Mouse (Mus musculus): ENCODE measurements around the gene Slc25a21. TPM values are rescaled to one million over a fixed set of nuclear protein-coding genes. Genes with fewer than 3 reads are reported as not detected.

Slc25a21 gene
- polyA plus RNA-seq, 1 experiment, result 9.5 TPM

- Histone ChIP-seq H3K27ac (ENCODE audit: control insufficient read depth, insufficient read depth, low read depth, low read length, poor library complexity) (no peak overlapping the region), H3K4me1 (ENCODE audit: control insufficient read depth, insufficient read depth, low read length) (no peaks in the 10 kb centered on the region), H3K4me3 (replicated peaks; ENCODE audit: control insufficient read depth, low read depth, low read length) (no peak overlapping the region)
- TF ChIP-seq CTCF (IDR thresholded peaks at IDR 0.05; ENCODE audit: control insufficient read depth, insufficient read depth, low read length), result no peak
- TF ChIP-seq POLR2A (IDR thresholded peaks at IDR 0.05; ENCODE audit: borderline replicate concordance, control insufficient read depth, low read depth, low read length), result no peak
- 72% methylated on average over 9 of the region's 9 CpGs for WGBS
Observed at GRCm38 (mm10) chr12:56959230-56960051, 237.8 kb downstream of the Slc25a21 start.

- no peak overlapping the region for H3K4me3 ChIP-seq (replicated peaks; ENCODE audit: control insufficient read depth, low read depth, low read length)
- TF ChIP-seq POLR2A (IDR thresholded peaks at IDR 0.05; ENCODE audit: borderline replicate concordance, control insufficient read depth, low read depth, low read length), result no peak
- no peak for TF ChIP-seq CTCF (IDR thresholded peaks at IDR 0.05; ENCODE audit: control insufficient read depth, insufficient read depth, low read length)
- H3K27ac ChIP-seq (ENCODE audit: control insufficient read depth, insufficient read depth, low read depth, low read length, poor library complexity), result no peak overlapping the region
- H3K4me1 ChIP-seq (ENCODE audit: control insufficient read depth, insufficient read depth, low read length), result no peaks in the 10 kb centered on the region
- 81% methylated on average over 11 of the region's 11 CpGs for WGBS
Observed at GRCm38 (mm10) chr12:56958244-56958643, 239.0 kb downstream of the Slc25a21 start.

GRCm38 (mm10) chr12:56951749-56952657 is 245.3 kb downstream of the Slc25a21 start:
- no peaks in the 10 kb centered on the region for H3K4me1 ChIP-seq (ENCODE audit: control insufficient read depth, insufficient read depth, low read length)
- no peak for TF ChIP-seq POLR2A (IDR thresholded peaks at IDR 0.05; ENCODE audit: borderline replicate concordance, control insufficient read depth, low read depth, low read length)
- no peak for TF ChIP-seq CTCF (IDR thresholded peaks at IDR 0.05; ENCODE audit: control insufficient read depth, insufficient read depth, low read length)
- no peak overlapping the region for H3K4me3 ChIP-seq (replicated peaks; ENCODE audit: control insufficient read depth, low read depth, low read length)
- 65% methylated on average over 11 of the region's 11 CpGs for WGBS
- no peak overlapping the region for H3K27ac ChIP-seq (ENCODE audit: control insufficient read depth, insufficient read depth, low read depth, low read length, poor library complexity)

GRCm38 (mm10) chr12:56944265-56944664 is 253.0 kb downstream of the Slc25a21 start:
- Histone ChIP-seq H3K4me3 (replicated peaks; ENCODE audit: control insufficient read depth, low read depth, low read length) (no peak overlapping the region), H3K4me1 (ENCODE audit: control insufficient read depth, insufficient read depth, low read length) (no peaks in the 10 kb centered on the region), H3K27ac (ENCODE audit: control insufficient read depth, insufficient read depth, low read depth, low read length, poor library complexity) (no peak overlapping the region)
- 82% methylated on average over 1 of the region's 1 CpGs for WGBS
- TF ChIP-seq CTCF (IDR thresholded peaks at IDR 0.05; ENCODE audit: control insufficient read depth, insufficient read depth, low read length), result no peak
- TF ChIP-seq POLR2A (IDR thresholded peaks at IDR 0.05; ENCODE audit: borderline replicate concordance, control insufficient read depth, low read depth, low read length), result no peak

GRCm38 (mm10) chr12:56940861-56941260 is 256.4 kb downstream of the Slc25a21 start:
- Histone ChIP-seq H3K4me3 (replicated peaks; ENCODE audit: control insufficient read depth, low read depth, low read length) (no peak overlapping the region), H3K27ac (ENCODE audit: control insufficient read depth, insufficient read depth, low read depth, low read length, poor library complexity) (no peak overlapping the region), H3K4me1 (ENCODE audit: control insufficient read depth, insufficient read depth, low read length) (no peaks in the 10 kb centered on the region)
- 54% methylated on average over 3 of the region's 3 CpGs for WGBS
- TF ChIP-seq POLR2A (IDR thresholded peaks at IDR 0.05; ENCODE audit: borderline replicate concordance, control insufficient read depth, low read depth, low read length), result no peak
- no peak for TF ChIP-seq CTCF (IDR thresholded peaks at IDR 0.05; ENCODE audit: control insufficient read depth, insufficient read depth, low read length)

- 78% methylated on average over 6 of the region's 6 CpGs for WGBS
Observed at GRCm38 (mm10) chr12:56918145-56918544, 279.1 kb downstream of the Slc25a21 start.

GRCm38 (mm10) chr12:56906476-56906875 is 290.8 kb downstream of the Slc25a21 start:
- Histone ChIP-seq H3K4me3 (replicated peaks; ENCODE audit: control insufficient read depth, low read depth, low read length) (no peak overlapping the region), H3K4me1 (ENCODE audit: control insufficient read depth, insufficient read depth, low read length) (no peaks in the 10 kb centered on the region), H3K27ac (ENCODE audit: control insufficient read depth, insufficient read depth, low read depth, low read length, poor library complexity) (no peak overlapping the region)
- TF ChIP-seq CTCF (IDR thresholded peaks at IDR 0.05; ENCODE audit: control insufficient read depth, insufficient read depth, low read length), result no peak
- TF ChIP-seq POLR2A (IDR thresholded peaks at IDR 0.05; ENCODE audit: borderline replicate concordance, control insufficient read depth, low read depth, low read length), result no peak
- 77% methylated on average over 5 of the region's 5 CpGs for WGBS

More at GRCm38 (mm10) chr12:56918145-56918544, 279.1 kb downstream of the Slc25a21 start:
- Histone ChIP-seq H3K4me1 (ENCODE audit: control insufficient read depth, insufficient read depth, low read length) (no peaks in the 10 kb centered on the region), H3K27ac (ENCODE audit: control insufficient read depth, insufficient read depth, low read depth, low read length, poor library complexity) (no peak overlapping the region), H3K4me3 (replicated peaks; ENCODE audit: control insufficient read depth, low read depth, low read length) (no peak overlapping the region)
- TF ChIP-seq CTCF (IDR thresholded peaks at IDR 0.05; ENCODE audit: control insufficient read depth, insufficient read depth, low read length) (no peak), POLR2A (IDR thresholded peaks at IDR 0.05; ENCODE audit: borderline replicate concordance, control insufficient read depth, low read depth, low read length) (no peak)

Measured in bone marrow, adult 2 months (tissue).